Mouse (Mus musculus): ENCODE data around the gene Eci1. TPM values are rescaled to one million over a fixed set of nuclear protein-coding genes. Genes with fewer than 3 reads are reported as not detected.

The Eci1 gene
- 28.0 and 38.1 TPM in 2 replicates for polyA plus RNA-seq (2012; rRNA removed)

DNA sequence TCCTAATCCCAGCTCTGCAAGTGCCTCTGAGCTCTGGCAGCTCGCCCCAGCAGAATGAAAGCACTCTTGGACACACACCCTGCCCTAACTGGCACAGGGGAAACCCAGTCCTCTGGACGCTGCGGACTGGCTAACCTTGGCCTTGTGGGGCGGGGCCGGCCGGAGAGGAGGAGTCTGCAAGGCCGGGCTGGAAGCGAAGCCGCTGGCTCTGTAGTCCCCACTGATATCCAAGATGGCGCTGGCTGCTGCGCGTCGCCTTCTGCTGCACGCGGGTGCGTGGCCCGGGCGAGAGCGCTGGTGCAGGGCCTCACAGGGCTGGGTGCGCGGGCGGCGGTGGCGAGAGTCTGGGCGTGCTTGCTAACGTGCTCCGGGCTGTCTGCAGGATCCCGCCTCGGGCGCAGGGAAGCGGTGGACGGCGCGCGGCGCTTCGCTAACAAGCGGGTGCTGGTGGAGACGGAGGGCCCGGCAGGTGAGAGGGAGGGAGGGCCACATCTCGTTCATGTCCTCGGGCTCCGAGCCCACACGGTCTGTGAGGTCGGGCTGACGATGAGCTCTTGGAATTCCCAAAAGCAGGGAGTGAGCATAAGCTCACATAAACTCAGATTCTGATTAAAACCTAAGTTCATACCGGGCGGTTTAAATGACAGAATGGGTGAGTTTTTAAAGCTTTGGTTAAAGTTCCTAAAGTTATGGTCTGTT lies at the start of gene Eci1:
Gene Eci1, plus strand, starts transcription at position 171 of the 699 bp plus-strand sequence.
- TF ChIP-seq POLR2A (IDR thresholded peaks at IDR 0.05; ENCODE audit: low read depth, low read length): peak; percentile 77
- no peak for TF ChIP-seq CTCF (IDR thresholded peaks at IDR 0.05; ENCODE audit: extremely low read depth, insufficient read depth, insufficient read length, insufficient replicate concordance)
- H3K4me1 ChIP-seq (ENCODE audit: control insufficient read depth, insufficient read depth, insufficient read length): peaks cover 4% of the 10 kb centered on the region; the same call in 1 of the 2 replicates
- peaks cover 20% of the 10 kb centered on the region for H3K36me3 ChIP-seq (ENCODE audit: control insufficient read depth, insufficient read depth, low read length)
- peak; percentile 45 to 90 for DNase-seq (ENCODE audit: low read depth in 1 of 2, low spot score in 2 of 2)
- H3K4me3 ChIP-seq (ENCODE audit: extremely low read depth, insufficient read depth, insufficient read length): peak within 1 kb of the TSS; percentile 78
- no peaks in the 10 kb centered on the region for H3K27me3 ChIP-seq (ENCODE audit: control insufficient read depth, insufficient read depth, low read length)
- WGBS: 1% methylated on average over 48 of the region's 48 CpGs
- H3K27ac ChIP-seq (ENCODE audit: insufficient read depth, low read length): peak within 1 kb of the TSS; percentile 88

DNA sequence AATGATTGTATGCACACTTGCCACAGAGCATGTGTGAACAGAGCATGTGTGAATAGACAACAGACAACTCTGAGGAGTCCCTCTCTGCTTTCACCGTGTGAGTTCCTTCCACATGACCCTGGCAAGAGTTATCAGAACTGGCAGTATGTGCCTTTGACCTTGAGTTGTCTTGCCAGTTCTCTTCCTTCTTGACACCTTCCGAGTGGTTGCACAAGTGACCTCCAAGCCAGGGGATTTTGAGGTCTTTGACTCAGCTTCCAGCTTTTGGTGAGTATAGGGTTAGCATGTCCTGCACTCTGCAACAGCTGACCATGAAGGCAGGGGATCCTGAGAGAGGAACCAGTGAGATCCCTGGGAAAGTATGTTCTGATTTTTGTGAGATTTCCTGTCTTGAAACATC lies 47.9 kb upstream of the Eci1 start:
- WGBS: 88% methylated on average over 2 of the region's 2 CpGs
- DNase-seq (ENCODE audit: low read depth in 1 of 2, low spot score in 2 of 2): no peak
- no peak for TF ChIP-seq CTCF (IDR thresholded peaks at IDR 0.05; ENCODE audit: extremely low read depth, insufficient read depth, insufficient read length, insufficient replicate concordance)
- TF ChIP-seq POLR2A (IDR thresholded peaks at IDR 0.05; ENCODE audit: low read depth, low read length): no peak
- Histone ChIP-seq H3K36me3 (ENCODE audit: control insufficient read depth, insufficient read depth, low read length) (peaks cover 38% of the 10 kb centered on the region), H3K4me1 (ENCODE audit: control insufficient read depth, insufficient read depth, insufficient read length) (no peaks in the 10 kb centered on the region), H3K27ac (ENCODE audit: insufficient read depth, low read length) (no peak overlapping the region), H3K27me3 (ENCODE audit: control insufficient read depth, insufficient read depth, low read length) (no peaks in the 10 kb centered on the region), H3K4me3 (ENCODE audit: extremely low read depth, insufficient read depth, insufficient read length) (no peak overlapping the region)

GRCm38 (mm10) chr17:24383789-24384188 lies 42.7 kb upstream of the Eci1 start:
- no peak for DNase-seq (ENCODE audit: low read depth in 1 of 2, low spot score in 2 of 2)
- Histone ChIP-seq H3K27ac (ENCODE audit: insufficient read depth, low read length) (no peak overlapping the region), H3K4me3 (ENCODE audit: extremely low read depth, insufficient read depth, insufficient read length) (no peak overlapping the region), H3K27me3 (ENCODE audit: control insufficient read depth, insufficient read depth, low read length) (no peaks in the 10 kb centered on the region), H3K36me3 (ENCODE audit: control insufficient read depth, insufficient read depth, low read length) (peaks cover 42% of the 10 kb centered on the region), H3K4me1 (ENCODE audit: control insufficient read depth, insufficient read depth, insufficient read length) (no peaks in the 10 kb centered on the region)
- no peak for TF ChIP-seq POLR2A (IDR thresholded peaks at IDR 0.05; ENCODE audit: low read depth, low read length)
- no peak for TF ChIP-seq CTCF (IDR thresholded peaks at IDR 0.05; ENCODE audit: extremely low read depth, insufficient read depth, insufficient read length, insufficient replicate concordance)
- WGBS: 91% methylated on average over 8 of the region's 8 CpGs

- Histone ChIP-seq H3K27ac (ENCODE audit: insufficient read depth, low read length) (no peak overlapping the region), H3K36me3 (ENCODE audit: control insufficient read depth, insufficient read depth, low read length) (peaks cover 32% of the 10 kb centered on the region), H3K4me1 (ENCODE audit: control insufficient read depth, insufficient read depth, insufficient read length) (no peaks in the 10 kb centered on the region), H3K4me3 (ENCODE audit: extremely low read depth, insufficient read depth, insufficient read length) (no peak overlapping the region), H3K27me3 (ENCODE audit: control insufficient read depth, insufficient read depth, low read length) (no peaks in the 10 kb centered on the region)
- no peak for DNase-seq (ENCODE audit: low read depth in 1 of 2, low spot score in 2 of 2)
- 95% methylated on average over 5 of the region's 5 CpGs for WGBS
- TF ChIP-seq CTCF (IDR thresholded peaks at IDR 0.05; ENCODE audit: extremely low read depth, insufficient read depth, insufficient read length, insufficient replicate concordance) (no peak), POLR2A (IDR thresholded peaks at IDR 0.05; ENCODE audit: low read depth, low read length) (no peak)
Observed at GRCm38 (mm10) chr17:24388711-24389110, 37.7 kb upstream of the Eci1 start.

GRCm38 (mm10) chr17:24389865-24390264 lies 36.6 kb upstream of the Eci1 start:
- no peak overlapping the region for H3K4me3 ChIP-seq (ENCODE audit: extremely low read depth, insufficient read depth, insufficient read length)
- no peaks in the 10 kb centered on the region for H3K4me1 ChIP-seq (ENCODE audit: control insufficient read depth, insufficient read depth, insufficient read length)
- H3K27me3 ChIP-seq (ENCODE audit: control insufficient read depth, insufficient read depth, low read length): no peaks in the 10 kb centered on the region
- peaks cover 22% of the 10 kb centered on the region for H3K36me3 ChIP-seq (ENCODE audit: control insufficient read depth, insufficient read depth, low read length)
- peak in 1 of 2 experiments; percentile 23 for DNase-seq (ENCODE audit: low read depth in 1 of 2, low spot score in 2 of 2)
- no peak overlapping the region for H3K27ac ChIP-seq (ENCODE audit: insufficient read depth, low read length)
- WGBS: 31% methylated on average over 2 of the region's 2 CpGs
- no peak for TF ChIP-seq POLR2A (IDR thresholded peaks at IDR 0.05; ENCODE audit: low read depth, low read length)
- TF ChIP-seq CTCF (IDR thresholded peaks at IDR 0.05; ENCODE audit: extremely low read depth, insufficient read depth, insufficient read length, insufficient replicate concordance): peak; percentile 36; the same call in 1 of the 2 replicates

DNA sequence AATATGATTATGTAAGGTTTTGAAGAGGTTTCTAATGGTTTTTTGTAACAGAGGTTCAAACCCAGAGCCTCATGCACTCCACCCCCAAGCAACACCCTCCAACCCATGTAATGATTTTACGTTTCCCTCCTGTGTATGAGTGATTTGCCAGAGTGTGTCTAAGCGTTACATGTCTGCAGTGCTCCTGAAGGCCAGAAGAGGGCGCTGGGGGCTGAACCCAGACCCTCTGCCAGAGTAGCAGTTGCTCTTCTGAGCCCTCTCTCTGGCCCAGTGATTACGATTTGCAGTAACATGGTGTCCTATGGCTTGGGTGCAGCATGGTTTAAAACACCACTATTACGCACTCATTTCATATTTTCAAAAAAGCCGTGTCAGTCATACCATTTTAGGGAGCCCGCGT lies 35.3 kb upstream of the Eci1 start:
- H3K4me1 ChIP-seq (ENCODE audit: control insufficient read depth, insufficient read depth, insufficient read length): no peaks in the 10 kb centered on the region
- H3K36me3 ChIP-seq (ENCODE audit: control insufficient read depth, insufficient read depth, low read length): peaks cover 17% of the 10 kb centered on the region
- H3K27ac ChIP-seq (ENCODE audit: insufficient read depth, low read length): no peak overlapping the region
- H3K4me3 ChIP-seq (ENCODE audit: extremely low read depth, insufficient read depth, insufficient read length): no peak overlapping the region
- WGBS: 82% methylated on average over 8 of the region's 8 CpGs
- DNase-seq (ENCODE audit: low read depth in 1 of 2, low spot score in 2 of 2): peak in 1 of 2 experiments; percentile 22
- no peak for TF ChIP-seq POLR2A (IDR thresholded peaks at IDR 0.05; ENCODE audit: low read depth, low read length)
- peak; percentile 24; the same call in 1 of the 2 replicates for TF ChIP-seq CTCF (IDR thresholded peaks at IDR 0.05; ENCODE audit: extremely low read depth, insufficient read depth, insufficient read length, insufficient replicate concordance)
- H3K27me3 ChIP-seq (ENCODE audit: control insufficient read depth, insufficient read depth, low read length): no peaks in the 10 kb centered on the region

DNA sequence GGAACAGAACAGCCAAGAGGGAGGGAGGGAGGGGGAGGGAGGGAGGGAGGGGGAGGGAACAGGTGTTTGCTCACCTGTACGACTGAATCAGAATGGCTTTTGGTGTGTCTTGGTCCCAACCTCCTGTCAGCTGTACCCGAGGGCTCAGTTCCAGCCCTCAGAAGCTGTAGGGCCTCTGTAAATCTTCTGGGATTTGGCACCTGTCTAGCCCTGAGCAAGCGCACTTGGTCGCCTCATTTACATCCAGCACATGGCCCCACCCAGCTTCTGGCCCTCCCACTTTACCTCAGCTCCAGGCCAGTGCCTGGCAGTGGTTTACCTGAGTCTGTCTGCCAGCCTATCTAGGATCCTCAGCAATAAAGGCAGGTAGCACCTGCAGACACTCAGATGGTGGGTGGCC lies 32.9 kb upstream of the Eci1 start:
- no peak for TF ChIP-seq CTCF (IDR thresholded peaks at IDR 0.05; ENCODE audit: extremely low read depth, insufficient read depth, insufficient read length, insufficient replicate concordance)
- TF ChIP-seq POLR2A (IDR thresholded peaks at IDR 0.05; ENCODE audit: low read depth, low read length): no peak
- Histone ChIP-seq H3K4me3 (ENCODE audit: extremely low read depth, insufficient read depth, insufficient read length) (no peak overlapping the region), H3K4me1 (ENCODE audit: control insufficient read depth, insufficient read depth, insufficient read length) (no peaks in the 10 kb centered on the region), H3K27me3 (ENCODE audit: control insufficient read depth, insufficient read depth, low read length) (no peaks in the 10 kb centered on the region), H3K27ac (ENCODE audit: insufficient read depth, low read length) (no peak overlapping the region), H3K36me3 (ENCODE audit: control insufficient read depth, insufficient read depth, low read length) (peaks cover 10% of the 10 kb centered on the region)
- no peak for DNase-seq (ENCODE audit: low read depth in 1 of 2, low spot score in 2 of 2)
- WGBS: 79% methylated on average over 4 of the region's 4 CpGs

All from spleen, adult 2 months (tissue).